Comparison of ENCODE assay signal across 28 mouse cellular contexts in genomic region chr14:86054668-86055067, GRCm38 (mm10).
"Had no signal": no experiment of that assay in that cellular context is flagged by ENCODE, and none has a peak within 500 bp of the region (broad histone marks: within the 10 kb centered on the region; RNA-seq: fewer than 3 reads in every experiment).

No protein-coding gene starts in this region.

- H3K9ac ChIP-seq: embryonic facial prominence, embryonic 12.5 days; embryonic facial prominence, embryonic 13.5 days; embryonic facial prominence, embryonic 15.5 days; forebrain, embryonic 12.5 days; forebrain, embryonic 13.5 days; forebrain, embryonic 15.5 days; forebrain, postnatal 0 days had no signal

- ATAC-seq: forebrain, embryonic 13.5 days; forebrain, embryonic 14.5 days; forebrain, embryonic 15.5 days; forebrain, embryonic 16.5 days; forebrain, postnatal 0 days had no signal

- DNase-seq: cerebellum, adult 2 months; cerebellum, adult 8-10 months; cerebellum, adult 9-10 months; cerebellum, adult 9-11 months; cerebellum, postnatal 10 days; cerebellum, postnatal 14 days; cerebellum, postnatal 25 days; cerebellum, postnatal 36 days; embryo, embryonic 11 days; forebrain, postnatal 0 days; gastrocnemius, adult 2 months; gastrocnemius, postnatal 10 days; gastrocnemius, postnatal 14 days; gastrocnemius, postnatal 25 days; gastrocnemius, postnatal 36 days; heart, adult 11 months; heart, adult 18-20 months had no signal

- H3K4me3 ChIP-seq: embryonic facial prominence, embryonic 10.5 days; embryonic facial prominence, embryonic 12.5 days; embryonic facial prominence, embryonic 13.5 days; embryonic facial prominence, embryonic 15.5 days; erythroblast, embryonic 14.5 days; forebrain, embryonic 10.5 days; forebrain, embryonic 12.5 days; forebrain, embryonic 13.5 days; forebrain, embryonic 15.5 days; gastrocnemius, adult 2 months had no signal

- H3K27ac ChIP-seq: embryonic facial prominence, embryonic 10.5 days; embryonic facial prominence, embryonic 12.5 days; embryonic facial prominence, embryonic 13.5 days; embryonic facial prominence, embryonic 15.5 days; forebrain, embryonic 10.5 days; forebrain, embryonic 12.5 days; forebrain, embryonic 13.5 days; forebrain, embryonic 15.5 days; gastrocnemius, adult 2 months had no signal

- H3K4me1 ChIP-seq: embryonic facial prominence, embryonic 10.5 days; embryonic facial prominence, embryonic 15.5 days; forebrain, embryonic 10.5 days; forebrain, embryonic 12.5 days; forebrain, embryonic 13.5 days had no signal

- H3K4me2 ChIP-seq: embryonic facial prominence, embryonic 12.5 days; embryonic facial prominence, embryonic 13.5 days; embryonic facial prominence, embryonic 15.5 days; forebrain, embryonic 12.5 days; forebrain, embryonic 13.5 days; forebrain, embryonic 15.5 days had no signal

- H3K27me3 ChIP-seq: embryonic facial prominence, embryonic 12.5 days; embryonic facial prominence, embryonic 13.5 days; embryonic facial prominence, embryonic 15.5 days; forebrain, embryonic 12.5 days; forebrain, embryonic 13.5 days; forebrain, embryonic 15.5 days had no signal

- H3K36me3 ChIP-seq: embryonic facial prominence, embryonic 10.5 days; embryonic facial prominence, embryonic 12.5 days; embryonic facial prominence, embryonic 13.5 days; embryonic facial prominence, embryonic 15.5 days; forebrain, embryonic 10.5 days; forebrain, embryonic 12.5 days; forebrain, embryonic 15.5 days had no signal

- H3K9me3 ChIP-seq: embryonic facial prominence, embryonic 10.5 days; embryonic facial prominence, embryonic 12.5 days; embryonic facial prominence, embryonic 13.5 days; embryonic facial prominence, embryonic 15.5 days; forebrain, embryonic 10.5 days; forebrain, embryonic 12.5 days; forebrain, embryonic 13.5 days; forebrain, embryonic 15.5 days had no signal
